Mouse (Mus musculus): ENCODE results near the gene Fam241a. TPM values are rescaled to one million over a fixed set of nuclear protein-coding genes. Genes with fewer than 3 reads are reported as not detected.

Gene Fam241a
- polyA plus RNA-seq, 1 experiment from 2014 or later = 11.0 TPM

- no peak overlapping the region for H3K9ac ChIP-seq (ENCODE audit: low read depth, low read length)
- 73% methylated on average over 9 of the region's 9 CpGs for WGBS (ENCODE audit: insufficient replicate concordance)
- H3K9me3 ChIP-seq (replicated peaks; ENCODE audit: control insufficient read depth, low read length) = no peaks in the 10 kb centered on the region
- no peak overlapping the region for H3K4me2 ChIP-seq
- H3K4me3 ChIP-seq (ENCODE audit: low read depth, low read length) = no peak overlapping the region
- ATAC-seq (replicated peaks; ENCODE audit: insufficient number of reproducible peaks, low FRiP score, low TSS enrichment) = no peak
- H3K27me3 ChIP-seq (ENCODE audit: control insufficient read depth, insufficient read depth, low read length) = no peaks in the 10 kb centered on the region
- H3K36me3 ChIP-seq (ENCODE audit: control insufficient read depth, insufficient read depth, low read length) = no peaks in the 10 kb centered on the region
- H3K4me1 ChIP-seq (ENCODE audit: control insufficient read depth, insufficient read depth, low read length) = no peaks in the 10 kb centered on the region
- no peak overlapping the region for H3K27ac ChIP-seq (ENCODE audit: low read depth, low read length)
These were observed 22.0 kb upstream of the Fam241a start for GRCm38 (mm10) chr3:127917999-127918661.

DNA sequence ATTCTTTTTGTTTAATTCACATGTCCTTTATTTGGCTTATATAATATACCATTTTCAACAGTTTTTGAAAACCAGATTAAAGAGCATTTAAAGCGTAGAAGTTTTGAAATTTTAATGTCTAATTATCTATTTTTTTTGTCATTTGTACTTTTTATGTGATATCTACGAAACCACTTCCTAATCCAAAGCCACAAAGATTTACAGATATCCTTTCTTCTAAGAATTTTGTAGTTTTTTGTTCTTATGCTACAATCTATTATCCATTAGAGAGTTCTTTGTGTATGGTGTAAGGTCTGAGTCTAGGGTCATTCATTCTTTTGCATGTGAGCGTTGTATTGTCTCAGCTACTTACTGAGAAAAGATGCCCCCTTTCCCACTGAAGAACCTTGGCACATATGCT is 21.4 kb upstream of the Fam241a start:
- Histone ChIP-seq H3K4me2 (no peak overlapping the region), H3K4me1 (ENCODE audit: control insufficient read depth, insufficient read depth, low read length) (no peaks in the 10 kb centered on the region), H3K27ac (ENCODE audit: low read depth, low read length) (no peak overlapping the region), H3K36me3 (ENCODE audit: control insufficient read depth, insufficient read depth, low read length) (no peaks in the 10 kb centered on the region), H3K4me3 (ENCODE audit: low read depth, low read length) (no peak overlapping the region), H3K9me3 (replicated peaks; ENCODE audit: control insufficient read depth, low read length) (no peaks in the 10 kb centered on the region), H3K9ac (ENCODE audit: low read depth, low read length) (no peak overlapping the region), H3K27me3 (ENCODE audit: control insufficient read depth, insufficient read depth, low read length) (no peaks in the 10 kb centered on the region)
- no peak for ATAC-seq (replicated peaks; ENCODE audit: insufficient number of reproducible peaks, low FRiP score, low TSS enrichment)
- WGBS (ENCODE audit: insufficient replicate concordance) = 87% methylated on average over 3 of the region's 3 CpGs

- H3K9ac ChIP-seq (ENCODE audit: low read depth, low read length) = no peak overlapping the region
- no peak overlapping the region for H3K27ac ChIP-seq (ENCODE audit: low read depth, low read length)
- no peak for ATAC-seq (replicated peaks; ENCODE audit: insufficient number of reproducible peaks, low FRiP score, low TSS enrichment)
- WGBS (ENCODE audit: insufficient replicate concordance) = 76% methylated on average over 3 of the region's 3 CpGs
- no peaks in the 10 kb centered on the region for H3K36me3 ChIP-seq (ENCODE audit: control insufficient read depth, insufficient read depth, low read length)
- H3K4me2 ChIP-seq = no peak overlapping the region
- H3K4me3 ChIP-seq (ENCODE audit: low read depth, low read length) = no peak overlapping the region
- H3K4me1 ChIP-seq (ENCODE audit: control insufficient read depth, insufficient read depth, low read length) = no peaks in the 10 kb centered on the region
- no peaks in the 10 kb centered on the region for H3K9me3 ChIP-seq (replicated peaks; ENCODE audit: control insufficient read depth, low read length)
- H3K27me3 ChIP-seq (ENCODE audit: control insufficient read depth, insufficient read depth, low read length) = no peaks in the 10 kb centered on the region
These were observed 19.7 kb upstream of the Fam241a start for GRCm38 (mm10) chr3:127915656-127916334.

DNA sequence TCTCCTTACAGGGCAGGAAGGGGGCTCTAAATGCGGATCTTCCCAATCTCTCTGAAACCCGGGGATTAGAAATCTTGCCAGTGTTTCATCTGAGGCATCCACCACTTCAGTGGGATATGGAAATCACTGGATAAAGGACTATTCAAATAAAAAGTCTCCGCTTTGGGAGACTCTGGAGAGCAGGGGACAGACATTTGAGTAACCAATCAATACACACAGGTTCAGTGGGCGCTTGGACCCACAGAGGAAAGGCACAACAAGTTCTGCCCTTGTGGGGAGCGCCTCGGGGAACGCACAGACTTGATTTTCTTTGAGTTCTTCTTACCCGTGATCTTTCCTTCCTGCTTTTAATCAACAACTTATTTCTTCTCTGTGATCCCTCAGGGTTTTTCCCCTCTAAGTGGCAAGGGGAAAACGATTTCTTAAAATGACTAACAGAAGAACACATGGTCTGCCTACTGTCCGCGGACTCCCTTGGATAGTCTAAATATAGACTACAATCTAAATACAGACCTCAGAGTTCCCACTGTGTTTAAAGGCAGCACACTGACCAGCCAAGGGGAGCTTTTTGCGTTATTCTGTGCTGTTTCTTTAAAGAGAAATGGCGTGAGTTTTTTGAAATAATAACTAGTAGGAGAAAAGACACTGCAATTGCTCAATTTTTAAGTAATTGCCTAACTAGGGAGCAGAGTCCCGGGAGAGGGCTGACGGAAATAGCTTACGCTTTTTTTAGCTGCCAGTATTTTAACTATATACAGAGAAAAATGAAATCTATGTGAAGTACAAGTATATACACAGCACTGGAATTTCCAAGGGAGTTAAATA is 18.0 kb upstream of the Fam241a start:
- peaks cover 2% of the 10 kb centered on the region; the same call in 1 of the 2 replicates for H3K9me3 ChIP-seq (replicated peaks; ENCODE audit: control insufficient read depth, low read length)
- WGBS (ENCODE audit: insufficient replicate concordance) = 34% methylated on average over 16 of the region's 16 CpGs
- ATAC-seq (replicated peaks; ENCODE audit: insufficient number of reproducible peaks, low FRiP score, low TSS enrichment) = no peak
- peak overlapping the region; percentile 50; the same call in 1 of the 2 replicates for H3K27ac ChIP-seq (ENCODE audit: low read depth, low read length)
- H3K36me3 ChIP-seq (ENCODE audit: control insufficient read depth, insufficient read depth, low read length) = no peaks in the 10 kb centered on the region
- no peaks in the 10 kb centered on the region for H3K4me1 ChIP-seq (ENCODE audit: control insufficient read depth, insufficient read depth, low read length)
- H3K4me3 ChIP-seq (ENCODE audit: low read depth, low read length) = no peak overlapping the region
- peak overlapping the region; percentile 47; the same call in 1 of the 2 replicates for H3K9ac ChIP-seq (ENCODE audit: low read depth, low read length)
- no peaks in the 10 kb centered on the region for H3K27me3 ChIP-seq (ENCODE audit: control insufficient read depth, insufficient read depth, low read length)
- H3K4me2 ChIP-seq = peak overlapping the region; percentile 50

GRCm38 (mm10) chr3:127909941-127910340 is 13.8 kb upstream of the Fam241a start:
- Histone ChIP-seq H3K4me2 (no peak overlapping the region), H3K27ac (ENCODE audit: low read depth, low read length) (no peak overlapping the region), H3K36me3 (ENCODE audit: control insufficient read depth, insufficient read depth, low read length) (no peaks in the 10 kb centered on the region), H3K9ac (ENCODE audit: low read depth, low read length) (no peak overlapping the region), H3K9me3 (replicated peaks; ENCODE audit: control insufficient read depth, low read length) (peaks cover 3% of the 10 kb centered on the region; the same call in 1 of the 2 replicates), H3K27me3 (ENCODE audit: control insufficient read depth, insufficient read depth, low read length) (no peaks in the 10 kb centered on the region), H3K4me1 (ENCODE audit: control insufficient read depth, insufficient read depth, low read length) (no peaks in the 10 kb centered on the region), H3K4me3 (ENCODE audit: low read depth, low read length) (no peak overlapping the region)
- WGBS (ENCODE audit: insufficient replicate concordance) = 73% methylated on average over 7 of the region's 7 CpGs
- ATAC-seq (replicated peaks; ENCODE audit: insufficient number of reproducible peaks, low FRiP score, low TSS enrichment) = no peak

DNA sequence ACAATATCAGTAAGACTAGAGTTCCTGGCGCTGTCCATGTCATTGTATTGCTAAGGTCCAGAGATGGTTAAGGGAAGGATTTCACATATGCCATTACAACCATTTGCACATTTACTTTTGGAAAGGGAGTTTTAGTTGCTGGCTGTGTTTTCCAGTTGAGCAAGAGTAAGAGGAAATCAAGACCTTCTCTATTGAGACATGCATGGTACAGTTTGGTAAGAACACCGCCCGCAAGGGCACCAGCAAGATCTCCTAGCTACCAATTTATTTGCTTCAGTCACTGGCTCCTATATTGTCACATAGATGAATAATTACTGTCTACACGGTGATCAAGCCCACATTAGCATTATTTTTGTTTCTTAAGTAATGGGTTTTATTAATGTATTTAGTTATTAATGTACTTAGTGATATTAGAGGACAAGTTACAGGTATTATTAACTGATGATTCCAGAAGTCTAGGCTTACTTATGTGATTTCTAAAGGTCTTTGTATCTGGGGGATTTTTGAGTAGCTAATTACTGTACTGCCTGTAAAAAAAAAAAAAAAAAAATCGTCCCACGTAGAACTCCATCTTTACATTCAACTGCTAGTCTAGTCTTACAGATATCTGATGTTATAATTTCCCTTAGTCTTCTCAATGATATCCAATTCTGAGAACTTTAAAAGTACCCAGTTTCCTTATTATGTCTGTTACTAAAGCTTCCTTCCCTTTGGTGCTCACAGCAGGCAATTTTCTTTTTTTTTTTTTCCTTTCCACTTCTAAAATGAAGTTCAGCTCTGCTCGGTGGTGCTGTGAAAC is 944 bp downstream of the Fam241a start:
- Histone ChIP-seq H3K4me1 (ENCODE audit: control insufficient read depth, insufficient read depth, low read length) (0 out of 2 replicates have a peak, but pooled peaks cover 6% of the 10 kb centered on the region), H3K9me3 (replicated peaks; ENCODE audit: control insufficient read depth, low read length) (no peaks in the 10 kb centered on the region), H3K36me3 (ENCODE audit: control insufficient read depth, insufficient read depth, low read length) (no peaks in the 10 kb centered on the region), H3K9ac (ENCODE audit: low read depth, low read length) (peak overlapping the region; percentile 77), H3K27me3 (ENCODE audit: control insufficient read depth, insufficient read depth, low read length) (no peaks in the 10 kb centered on the region), H3K4me2 (peak overlapping the region; percentile 72), H3K4me3 (ENCODE audit: low read depth, low read length) (peak overlapping the region; percentile 78), H3K27ac (ENCODE audit: low read depth, low read length) (peak overlapping the region; percentile 88)
- no peak for ATAC-seq (replicated peaks; ENCODE audit: insufficient number of reproducible peaks, low FRiP score, low TSS enrichment)
- 37% methylated on average over 7 of the region's 7 CpGs for WGBS (ENCODE audit: insufficient replicate concordance)

DNA sequence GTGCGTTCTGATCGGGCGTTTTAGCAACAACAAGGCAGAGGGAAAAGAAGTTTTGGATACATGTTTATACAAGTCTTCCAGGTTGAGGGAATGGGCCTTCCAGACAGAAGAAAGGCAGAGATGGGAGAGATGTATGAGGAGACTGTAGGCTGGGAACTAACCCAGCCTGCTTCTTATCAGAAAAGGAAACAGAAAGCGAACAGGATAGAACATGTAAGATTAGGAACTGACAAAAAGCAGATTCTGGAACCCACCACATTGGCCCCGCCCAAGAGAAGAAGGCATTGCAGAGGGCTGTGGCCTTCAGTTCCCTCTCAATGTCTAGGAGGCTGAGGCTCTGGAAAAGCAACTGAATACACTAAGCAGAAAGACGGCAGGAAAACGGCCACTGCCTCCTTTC is 2.2 kb downstream of the Fam241a start:
- WGBS (ENCODE audit: insufficient replicate concordance) = 45% methylated on average over 7 of the region's 7 CpGs
- peak overlapping the region; percentile 32; the same call in 1 of the 2 replicates for H3K27ac ChIP-seq (ENCODE audit: low read depth, low read length)
- H3K4me2 ChIP-seq = peak overlapping the region; percentile 36
- H3K36me3 ChIP-seq (ENCODE audit: control insufficient read depth, insufficient read depth, low read length) = no peaks in the 10 kb centered on the region
- no peaks in the 10 kb centered on the region for H3K27me3 ChIP-seq (ENCODE audit: control insufficient read depth, insufficient read depth, low read length)
- no peaks in the 10 kb centered on the region for H3K9me3 ChIP-seq (replicated peaks; ENCODE audit: control insufficient read depth, low read length)
- H3K9ac ChIP-seq (ENCODE audit: low read depth, low read length) = no peak overlapping the region
- 0 out of 2 replicates have a peak, but pooled peaks cover 6% of the 10 kb centered on the region for H3K4me1 ChIP-seq (ENCODE audit: control insufficient read depth, insufficient read depth, low read length)
- peak; percentile 37; the same call in 1 of the 2 replicates for ATAC-seq (replicated peaks; ENCODE audit: insufficient number of reproducible peaks, low FRiP score, low TSS enrichment)
- peak overlapping the region; percentile 3; the same call in 1 of the 2 replicates for H3K4me3 ChIP-seq (ENCODE audit: low read depth, low read length)

DNA sequence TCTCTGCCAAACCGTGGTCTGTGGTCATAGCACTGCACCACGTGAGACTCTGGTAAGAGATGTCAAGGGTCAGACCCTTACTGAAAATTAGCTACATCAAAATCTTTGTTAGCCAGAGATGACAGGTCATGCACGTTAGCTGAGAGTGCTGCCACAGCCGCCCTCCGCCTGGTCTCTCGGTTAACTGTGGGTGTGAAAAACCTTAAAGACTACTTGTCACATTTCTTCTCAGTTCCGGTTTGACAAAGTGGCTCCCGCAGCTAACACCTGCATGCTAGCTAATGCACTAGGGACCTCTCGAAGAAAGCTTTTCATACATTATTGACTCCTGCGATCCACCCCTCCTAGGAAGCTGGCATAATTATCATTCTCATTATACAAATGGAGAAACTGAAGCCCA is 4.2 kb downstream of the Fam241a start:
- Histone ChIP-seq H3K27ac (ENCODE audit: low read depth, low read length) (no peak overlapping the region), H3K4me1 (ENCODE audit: control insufficient read depth, insufficient read depth, low read length) (0 out of 2 replicates have a peak, but pooled peaks cover 3% of the 10 kb centered on the region), H3K36me3 (ENCODE audit: control insufficient read depth, insufficient read depth, low read length) (no peaks in the 10 kb centered on the region), H3K4me3 (ENCODE audit: low read depth, low read length) (no peak overlapping the region), H3K4me2 (peak overlapping the region; percentile 8; the same call in 1 of the 2 replicates), H3K9ac (ENCODE audit: low read depth, low read length) (no peak overlapping the region), H3K27me3 (ENCODE audit: control insufficient read depth, insufficient read depth, low read length) (no peaks in the 10 kb centered on the region), H3K9me3 (replicated peaks; ENCODE audit: control insufficient read depth, low read length) (no peaks in the 10 kb centered on the region)
- 57% methylated on average over 10 of the region's 10 CpGs for WGBS (ENCODE audit: insufficient replicate concordance)
- no peak for ATAC-seq (replicated peaks; ENCODE audit: insufficient number of reproducible peaks, low FRiP score, low TSS enrichment)
